Mouse (Mus musculus) adrenal gland, postnatal 14 days (tissue): ENCODE results near the gene Trpm8. TPM values are rescaled to one million over a fixed set of nuclear protein-coding genes. Genes with fewer than 3 reads are reported as not detected.

ENCODE experiments used
- DNase-seq: peaks from one replicate; pipeline ENCODE4 v3.0.0; 2021; ENCODE audit warnings: mixed read lengths
- total RNA-seq: library from RNA; stranded (reverse); gene quantifications from 2 replicates; pipeline ENCODE4 v1.2.3, GENCODE M21; 2021

The Trpm8 gene
- total RNA-seq, 1 experiment from 2014 or later, result not detected

- peak; percentile 74 for DNase-seq
Measured at GRCm38 (mm10) chr1:88264869-88265240, 12.6 kb upstream of the Trpm8 start.

GRCm38 (mm10) chr1:88266123-88266522 lies 11.3 kb upstream of the Trpm8 start:
- DNase-seq, result no peak

DNA sequence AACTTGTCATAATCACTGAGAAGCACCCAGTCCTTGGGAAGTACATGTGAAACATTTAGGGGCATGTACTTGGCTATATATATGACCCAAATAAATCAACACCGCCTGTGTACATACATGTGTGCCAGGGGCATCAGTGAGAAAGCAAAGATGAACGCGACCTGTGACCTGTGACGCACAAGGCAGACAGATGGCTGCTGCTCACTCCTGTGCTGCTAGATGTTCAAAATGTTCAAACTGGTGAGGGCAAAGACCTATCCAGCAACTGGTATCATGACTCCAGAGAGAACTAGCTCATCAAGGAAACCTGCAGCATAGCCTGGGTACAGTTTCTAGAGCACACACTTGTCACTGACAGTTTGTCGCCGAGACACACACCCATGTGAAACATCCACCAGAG lies 10.0 kb upstream of the Trpm8 start:
- no peak for DNase-seq

DNA sequence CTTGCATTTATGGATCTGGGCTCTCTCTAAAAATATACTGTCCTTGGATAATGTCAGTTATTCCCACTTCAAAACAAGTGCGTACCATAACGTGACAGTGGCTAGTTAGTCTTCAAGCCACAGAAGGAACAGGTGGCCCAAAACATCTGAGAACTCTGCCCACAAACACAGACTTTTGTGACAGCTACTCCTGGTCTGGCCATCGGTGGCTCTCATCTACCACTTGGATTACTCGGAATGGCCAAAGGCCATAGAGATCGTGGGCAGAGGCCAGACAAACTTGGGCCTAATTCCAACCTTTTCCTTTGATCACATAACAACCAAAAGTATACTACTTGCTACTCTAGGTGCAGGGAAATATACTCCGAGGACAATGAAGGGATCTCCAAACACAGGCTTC lies 9.4 kb upstream of the Trpm8 start:
- no peak for DNase-seq

- no peak for DNase-seq
Measured at GRCm38 (mm10) chr1:88269539-88270309, 7.7 kb upstream of the Trpm8 start.

- DNase-seq, result no peak
Measured at GRCm38 (mm10) chr1:88272851-88273250, 4.6 kb upstream of the Trpm8 start.

- DNase-seq, result no peak
Measured at GRCm38 (mm10) chr1:88273326-88273725, 4.1 kb upstream of the Trpm8 start.

DNA sequence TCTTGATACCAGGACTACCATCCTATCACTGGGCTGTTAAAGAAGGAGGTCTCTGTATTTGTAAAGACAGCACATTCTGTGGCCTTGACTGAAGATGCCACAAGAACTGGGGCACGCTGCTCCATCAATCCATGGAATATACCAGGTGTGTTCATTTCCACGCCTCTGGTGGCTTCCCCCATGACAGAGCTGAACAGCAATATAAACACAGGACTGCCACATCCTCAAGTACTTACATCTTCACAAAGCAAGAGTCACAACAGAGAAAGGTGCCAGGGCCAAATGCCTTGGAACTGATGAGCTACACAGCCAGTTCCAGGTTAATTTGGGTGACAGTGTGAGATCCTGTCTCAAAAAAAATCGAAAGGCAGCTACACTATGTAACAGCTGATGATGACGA lies 3.6 kb upstream of the Trpm8 start:
- no peak for DNase-seq

- no peak for DNase-seq
Measured at GRCm38 (mm10) chr1:88274371-88275077, 2.9 kb upstream of the Trpm8 start.

DNA sequence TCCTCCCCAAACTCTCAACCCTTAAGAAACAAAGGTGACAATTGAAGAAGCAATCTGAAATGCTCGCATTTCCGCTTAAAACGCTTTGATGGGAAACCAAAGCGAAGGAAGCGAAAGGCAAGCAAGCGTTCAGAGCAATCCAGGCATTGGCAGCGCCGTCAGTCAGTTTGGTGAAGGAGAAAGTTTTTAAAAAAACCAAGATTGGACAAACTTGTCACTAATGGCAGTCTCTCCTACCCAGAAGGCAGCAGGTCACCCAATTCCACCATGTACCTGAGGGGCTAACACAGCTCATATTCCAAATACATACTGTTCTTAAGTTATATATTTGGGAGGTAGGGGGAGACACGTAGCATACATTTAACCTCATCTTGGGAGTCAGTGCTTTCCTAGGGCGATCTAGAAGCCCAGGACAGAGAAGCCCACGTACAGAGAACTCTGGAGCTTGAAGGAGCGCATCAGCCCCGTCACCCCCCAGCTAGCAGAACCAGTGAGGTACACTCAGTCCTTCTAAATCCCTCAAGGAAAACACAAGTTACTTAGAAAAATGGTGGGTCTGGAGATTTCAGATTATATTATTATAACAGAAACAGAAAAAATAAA lies 2.3 kb upstream of the Trpm8 start:
- DNase-seq, result no peak

- peak; percentile 13 for DNase-seq
Measured at GRCm38 (mm10) chr1:88275698-88276523, 1.6 kb upstream of the Trpm8 start.

DNA sequence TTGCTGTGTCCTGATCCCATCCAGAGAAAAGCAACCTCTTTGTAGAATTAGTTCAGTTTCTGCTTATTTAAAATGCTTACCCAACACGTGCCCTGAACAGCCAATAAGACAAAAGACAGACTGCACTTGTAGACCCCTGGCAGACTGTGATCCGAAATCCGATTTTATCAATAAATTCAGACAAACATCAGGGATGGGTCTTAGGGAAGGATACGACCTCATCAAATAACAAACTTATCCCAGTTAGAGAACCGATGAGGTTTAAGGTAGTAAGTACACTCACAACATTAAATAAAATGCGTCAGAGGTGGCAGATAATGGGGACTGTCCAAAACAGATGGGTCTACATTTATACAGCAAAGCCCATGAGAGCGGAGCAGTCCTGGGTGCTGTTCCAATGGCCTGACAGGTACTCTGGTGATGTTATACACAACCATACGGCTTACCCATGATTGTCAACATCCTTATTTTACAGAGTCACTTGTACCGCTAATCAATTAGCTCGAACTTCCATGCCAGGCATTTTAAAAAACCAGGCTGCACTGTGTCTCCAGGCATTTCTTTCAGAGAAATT lies 850 bp upstream of the Trpm8 start:
- no peak for DNase-seq

DNA sequence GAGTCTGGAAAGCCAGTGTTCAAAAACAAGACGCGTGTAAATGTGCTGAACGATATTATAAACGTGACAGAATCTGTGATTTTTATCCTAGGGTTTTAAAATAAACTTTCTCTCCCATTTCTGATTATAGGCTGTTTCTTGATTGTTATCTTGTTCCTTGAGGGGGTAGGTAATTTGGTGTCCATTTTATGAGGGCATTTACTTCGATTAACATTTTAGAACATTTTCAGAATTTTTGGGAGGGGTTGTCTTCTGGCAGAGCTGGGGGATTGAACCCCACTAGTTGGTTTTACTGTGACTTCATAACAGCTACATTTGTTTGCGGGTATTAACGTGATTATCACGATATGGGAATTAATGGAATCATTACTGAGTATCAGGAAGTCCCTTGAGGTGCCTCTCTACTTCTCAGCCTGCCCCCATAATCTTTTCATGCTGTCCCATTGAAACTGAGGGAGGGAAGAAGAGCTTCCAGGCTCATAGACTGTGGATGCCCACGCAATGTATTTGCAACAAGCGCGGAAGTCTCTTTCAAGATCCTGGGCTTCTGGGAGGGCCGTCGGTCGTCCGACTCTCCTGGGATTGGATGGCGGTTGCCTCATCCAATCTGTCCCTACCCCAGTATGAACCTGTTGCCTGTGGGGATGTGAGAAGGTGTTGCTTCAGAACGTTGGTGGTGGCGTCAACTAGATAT lies 504 bp downstream of the Trpm8 start:
- DNase-seq, result no peak

DNA sequence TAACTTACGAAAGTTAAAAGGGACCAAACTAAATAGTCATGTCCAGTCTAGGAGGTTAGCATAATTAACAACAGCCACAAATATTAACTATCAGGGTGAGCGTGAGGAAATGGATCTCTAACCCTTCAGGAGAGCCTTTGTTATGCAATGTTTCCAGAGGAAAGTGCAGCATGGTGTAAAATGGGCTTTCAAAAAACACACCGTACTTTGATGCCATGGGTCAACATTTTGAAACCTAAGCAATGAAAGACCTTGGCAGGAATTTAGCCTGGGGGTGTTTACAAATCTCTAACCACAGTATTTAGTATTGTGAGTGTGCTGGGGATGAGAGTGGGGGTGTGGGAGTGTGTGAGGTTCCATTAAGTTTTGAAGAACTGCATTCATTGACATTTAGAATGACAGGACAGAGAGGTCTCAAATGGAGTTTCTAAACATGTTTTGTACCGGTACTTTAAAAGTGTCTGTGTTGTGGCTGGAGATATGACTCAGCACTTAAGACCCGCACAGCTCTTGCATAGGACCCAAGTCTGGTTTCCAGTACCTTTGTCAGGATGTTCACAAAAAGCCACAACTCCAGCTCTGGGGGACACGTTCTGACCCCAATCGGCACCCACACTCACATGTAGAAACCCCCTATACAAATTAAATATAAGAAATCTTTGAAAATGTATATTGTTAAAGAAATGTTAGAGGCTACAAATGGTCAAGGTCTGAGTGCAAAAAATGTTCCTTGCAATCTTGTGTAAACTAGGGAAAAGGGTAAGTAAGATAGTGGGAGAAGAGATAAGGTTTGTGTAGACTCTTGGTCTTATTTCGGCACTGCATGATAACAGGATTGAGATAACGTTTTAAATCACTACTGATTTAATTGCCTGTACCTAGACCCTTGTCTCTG lies 1.9 kb downstream of the Trpm8 start:
- no peak for DNase-seq

GRCm38 (mm10) chr1:88280006-88280690 lies 2.7 kb downstream of the Trpm8 start:
- DNase-seq, result no peak

DNA sequence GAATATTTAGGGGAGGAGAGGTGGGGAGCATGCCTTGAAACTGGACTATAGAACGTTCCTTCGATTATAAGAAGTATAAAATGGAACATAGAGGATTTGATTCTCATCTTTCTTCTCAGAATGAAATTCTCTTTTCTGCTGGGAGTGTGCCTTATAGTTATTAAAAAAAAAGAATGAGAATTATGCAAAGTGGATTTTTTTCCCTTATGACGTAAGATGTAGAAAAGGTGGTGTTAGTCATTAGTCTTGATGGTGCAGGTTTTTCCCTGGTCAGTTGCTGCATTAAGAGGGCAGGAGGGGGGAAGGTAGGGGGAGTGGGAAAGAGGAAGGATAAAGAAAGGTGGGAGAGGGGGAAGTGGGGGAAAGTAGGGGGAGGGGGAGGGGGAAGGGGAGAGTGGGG lies 4.8 kb downstream of the Trpm8 start:
- no peak for DNase-seq

DNA sequence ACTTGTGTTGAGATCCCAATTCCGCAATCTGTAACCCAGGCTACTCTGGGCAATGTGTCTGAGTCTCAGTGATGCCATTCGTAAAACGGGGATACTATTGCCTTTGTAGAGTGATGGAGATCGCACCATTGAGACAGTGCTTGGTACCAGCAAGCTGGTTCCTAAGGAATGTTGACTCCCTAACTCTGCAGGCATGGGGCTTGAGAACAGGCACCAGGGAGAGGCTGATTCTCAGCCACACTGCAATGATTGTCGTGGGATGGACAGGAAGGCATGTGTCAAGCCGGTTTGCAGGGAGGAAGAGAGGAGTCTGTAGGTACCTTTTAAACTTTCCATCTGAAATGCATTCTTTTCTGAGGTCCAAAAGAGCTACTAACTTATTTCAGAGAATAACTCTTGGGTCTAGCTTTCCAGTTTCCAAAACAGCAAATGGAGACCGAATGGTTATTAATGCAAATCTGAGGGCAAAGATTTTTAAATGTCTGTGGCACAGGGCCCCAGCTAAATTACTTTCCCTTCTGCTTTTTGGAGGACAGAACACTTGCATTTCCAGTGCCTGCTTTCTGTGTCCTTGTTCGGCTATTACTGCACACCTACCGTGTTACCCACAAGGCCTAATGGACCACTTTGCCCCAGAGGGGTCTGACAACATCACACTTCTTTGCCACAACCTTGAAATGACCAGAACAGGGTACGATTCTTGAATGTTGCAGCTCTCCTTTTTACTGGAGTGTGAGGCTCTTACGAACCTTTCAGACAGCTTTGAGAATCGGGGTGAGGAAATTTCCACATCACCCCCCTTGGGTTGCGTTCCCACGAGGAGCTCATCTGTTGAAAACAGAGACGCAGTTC lies 6.1 kb downstream of the Trpm8 start:
- no peak for DNase-seq

GRCm38 (mm10) chr1:88284228-88284945 lies 6.9 kb downstream of the Trpm8 start:
- DNase-seq, result no peak
